Mouse (Mus musculus): ENCODE data around the gene Rapgef3. TPM values are rescaled to one million over a fixed set of nuclear protein-coding genes. Genes with fewer than 3 reads are reported as not detected.
A peak's percentile ranks its signal among the peaks of the same experiment; 100 is the strongest.

The Rapgef3 gene
- polyA plus RNA-seq, 1 experiment: 36.5 TPM

GRCm38 (mm10) chr15:97766594-97767279, 1.0 kb downstream of the Rapgef3 start:
- Histone ChIP-seq H3K4me3 (replicated peaks; ENCODE audit: insufficient read depth, low read depth, low read length) (peak overlapping the region; percentile 51), H3K27ac (ENCODE audit: insufficient read depth, low read length) (peak overlapping the region; percentile 35; the same call in 1 of the 2 replicates), H3K27me3 (ENCODE audit: control insufficient read depth, insufficient read depth, low read length) (no peaks in the 10 kb centered on the region), H3K4me1 (ENCODE audit: control insufficient read depth, insufficient read depth, low read length) (0 out of 2 replicates have a peak, but pooled peaks cover 3% of the 10 kb centered on the region)
- TF ChIP-seq CTCF (IDR thresholded peaks at IDR 0.05; ENCODE audit: borderline replicate concordance, insufficient read depth, low read depth, low read length) (no peak), POLR2A (IDR thresholded peaks at IDR 0.05; ENCODE audit: borderline replicate concordance, insufficient read depth, low read length) (no peak)
- DNase-seq: peak in 1 of 2 experiments; percentile 25
- 7% methylated on average over 23 of the region's 23 CpGs for WGBS

DNA sequence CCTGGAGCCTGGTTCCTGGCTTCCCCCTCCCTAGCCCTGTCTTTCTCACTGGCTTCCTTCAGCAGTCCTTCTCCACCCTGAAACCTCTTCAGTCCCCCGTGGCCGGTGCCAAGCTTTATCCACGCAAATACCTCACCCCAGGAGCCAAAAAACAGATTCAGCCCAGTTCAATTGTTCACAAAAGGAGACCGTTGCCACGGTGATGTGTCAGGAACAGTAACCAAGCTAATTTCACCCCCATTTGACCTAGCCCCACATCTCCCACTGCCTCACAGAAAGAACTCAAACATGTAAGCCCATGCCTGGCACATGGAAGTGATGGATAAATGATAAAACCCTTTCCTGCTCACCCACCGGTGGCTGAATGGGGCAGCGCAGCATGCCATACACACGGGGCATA, 1.6 kb downstream of the Rapgef3 start:
- DNase-seq: peak in 1 of 2 experiments; percentile 40

GRCm38 (mm10) chr15:97765090-97765794, 2.5 kb downstream of the Rapgef3 start:
- Histone ChIP-seq H3K4me1 (ENCODE audit: control insufficient read depth, insufficient read depth, low read length) (peaks cover 6% of the 10 kb centered on the region; the same call in 1 of the 2 replicates), H3K27me3 (ENCODE audit: control insufficient read depth, insufficient read depth, low read length) (no peaks in the 10 kb centered on the region), H3K4me3 (replicated peaks; ENCODE audit: insufficient read depth, low read depth, low read length) (no peak overlapping the region), H3K27ac (ENCODE audit: insufficient read depth, low read length) (no peak overlapping the region; the same call in 1 of the 2 replicates)
- WGBS: 80% methylated on average over 13 of the region's 13 CpGs
- no peak for DNase-seq
- no peak for TF ChIP-seq POLR2A (IDR thresholded peaks at IDR 0.05; ENCODE audit: borderline replicate concordance, insufficient read depth, low read length)

More for the DNA sequence above, 1.6 kb downstream of the Rapgef3 start:
- 0 out of 2 replicates have a peak, but pooled peaks cover 3% of the 10 kb centered on the region for H3K4me1 ChIP-seq (ENCODE audit: control insufficient read depth, insufficient read depth, low read length)
- 29% methylated on average over 8 of the region's 8 CpGs for WGBS
- TF ChIP-seq POLR2A (IDR thresholded peaks at IDR 0.05; ENCODE audit: borderline replicate concordance, insufficient read depth, low read length) (no peak), CTCF (IDR thresholded peaks at IDR 0.05; ENCODE audit: borderline replicate concordance, insufficient read depth, low read depth, low read length) (no peak)
- H3K27me3 ChIP-seq (ENCODE audit: control insufficient read depth, insufficient read depth, low read length): no peaks in the 10 kb centered on the region
- peak overlapping the region; percentile 51 for H3K4me3 ChIP-seq (replicated peaks; ENCODE audit: insufficient read depth, low read depth, low read length)
- peak overlapping the region; percentile 35; the same call in 1 of the 2 replicates for H3K27ac ChIP-seq (ENCODE audit: insufficient read depth, low read length)

GRCm38 (mm10) chr15:97764532-97764931, 3.2 kb downstream of the Rapgef3 start:
- DNase-seq: no peak
- TF ChIP-seq POLR2A (IDR thresholded peaks at IDR 0.05; ENCODE audit: borderline replicate concordance, insufficient read depth, low read length) (no peak), CTCF (IDR thresholded peaks at IDR 0.05; ENCODE audit: borderline replicate concordance, insufficient read depth, low read depth, low read length) (no peak)
- Histone ChIP-seq H3K27ac (ENCODE audit: insufficient read depth, low read length) (no peak overlapping the region), H3K4me1 (ENCODE audit: control insufficient read depth, insufficient read depth, low read length) (peaks cover 13% of the 10 kb centered on the region), H3K4me3 (replicated peaks; ENCODE audit: insufficient read depth, low read depth, low read length) (no peak overlapping the region), H3K27me3 (ENCODE audit: control insufficient read depth, insufficient read depth, low read length) (no peaks in the 10 kb centered on the region)
- 76% methylated on average over 2 of the region's 2 CpGs for WGBS

DNA sequence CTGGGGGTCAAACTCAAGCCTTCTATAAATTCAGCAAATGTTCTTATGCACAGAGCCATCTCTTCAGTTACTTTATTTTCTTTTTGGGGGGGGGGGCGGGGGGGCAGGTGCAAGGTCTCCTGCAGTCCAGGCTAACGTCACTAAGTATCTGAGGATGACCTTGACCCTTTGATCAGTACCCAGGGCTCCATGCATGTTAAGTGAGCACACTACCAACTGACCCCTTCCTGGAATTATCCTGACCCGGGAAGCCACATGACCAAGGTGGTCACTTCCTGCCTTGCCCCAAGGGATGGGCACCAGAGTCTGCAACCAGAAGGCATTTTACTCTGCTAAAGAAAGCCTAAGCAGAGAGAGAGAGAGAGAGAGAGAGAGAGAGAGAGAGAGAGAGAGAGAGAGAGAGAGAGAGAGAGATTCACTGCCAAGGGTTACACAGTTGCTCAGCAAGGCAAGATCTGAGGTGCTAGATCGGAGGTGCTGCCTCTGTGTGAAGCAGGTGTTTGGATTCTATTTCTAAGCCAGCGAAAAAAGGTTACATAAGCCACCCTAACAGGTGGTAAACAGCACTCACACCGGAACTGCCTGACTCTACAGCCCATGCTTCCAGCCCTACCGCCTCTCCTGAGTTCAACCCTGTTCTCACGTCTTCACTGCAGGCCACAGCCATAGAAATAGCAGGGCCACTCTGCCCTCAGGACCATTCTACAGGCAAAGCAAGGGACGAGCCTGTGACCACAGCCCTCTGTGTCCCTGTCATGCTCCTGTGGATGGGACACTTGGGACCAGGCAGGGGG, 4.3 kb downstream of the Rapgef3 start:
- Histone ChIP-seq H3K27me3 (ENCODE audit: control insufficient read depth, insufficient read depth, low read length) (no peaks in the 10 kb centered on the region), H3K27ac (ENCODE audit: insufficient read depth, low read length) (no peak overlapping the region; the same call in 1 of the 2 replicates), H3K4me1 (ENCODE audit: control insufficient read depth, insufficient read depth, low read length) (peaks cover 15% of the 10 kb centered on the region), H3K4me3 (replicated peaks; ENCODE audit: insufficient read depth, low read depth, low read length) (no peak overlapping the region)
- TF ChIP-seq CTCF (IDR thresholded peaks at IDR 0.05; ENCODE audit: borderline replicate concordance, insufficient read depth, low read depth, low read length) (no peak), POLR2A (IDR thresholded peaks at IDR 0.05; ENCODE audit: borderline replicate concordance, insufficient read depth, low read length) (no peak)
- 63% methylated on average over 9 of the region's 9 CpGs for WGBS
- DNase-seq: no peak

- H3K27ac ChIP-seq (ENCODE audit: insufficient read depth, low read length): 0 out of 2 replicates have a peak overlapping the region, but pooled peaks have one; percentile 16
- H3K4me1 ChIP-seq (ENCODE audit: control insufficient read depth, insufficient read depth, low read length): peaks cover 15% of the 10 kb centered on the region
- TF ChIP-seq POLR2A (IDR thresholded peaks at IDR 0.05; ENCODE audit: borderline replicate concordance, insufficient read depth, low read length) (no peak), CTCF (IDR thresholded peaks at IDR 0.05; ENCODE audit: borderline replicate concordance, insufficient read depth, low read depth, low read length) (no peak)
- 79% methylated on average over 9 of the region's 9 CpGs for WGBS
- no peaks in the 10 kb centered on the region for H3K27me3 ChIP-seq (ENCODE audit: control insufficient read depth, insufficient read depth, low read length)
- H3K4me3 ChIP-seq (replicated peaks; ENCODE audit: insufficient read depth, low read depth, low read length): no peak overlapping the region
- no peak for DNase-seq
Measured at GRCm38 (mm10) chr15:97762733-97763132, 5.0 kb downstream of the Rapgef3 start.

GRCm38 (mm10) chr15:97761438-97761837, 6.3 kb downstream of the Rapgef3 start:
- H3K27me3 ChIP-seq (ENCODE audit: control insufficient read depth, insufficient read depth, low read length): no peaks in the 10 kb centered on the region
- DNase-seq: no peak
- peaks cover 12% of the 10 kb centered on the region for H3K4me1 ChIP-seq (ENCODE audit: control insufficient read depth, insufficient read depth, low read length)
- WGBS: 72% methylated on average over 13 of the region's 13 CpGs
- H3K27ac ChIP-seq (ENCODE audit: insufficient read depth, low read length): no peak overlapping the region
- TF ChIP-seq POLR2A (IDR thresholded peaks at IDR 0.05; ENCODE audit: borderline replicate concordance, insufficient read depth, low read length) (no peak), CTCF (IDR thresholded peaks at IDR 0.05; ENCODE audit: borderline replicate concordance, insufficient read depth, low read depth, low read length) (no peak)
- no peak overlapping the region for H3K4me3 ChIP-seq (replicated peaks; ENCODE audit: insufficient read depth, low read depth, low read length)
